Mouse (Mus musculus): Measurements from ENCODE around the gene Gm13304. TPM values are rescaled to one million over a fixed set of nuclear protein-coding genes. Genes with fewer than 3 reads are reported as not detected.
"Not testable (repeated sequence)": the region's sequence is repeated elsewhere in the genome, so short reads cannot be mapped to it uniquely, and the experiment has no call there.

Gene Gm13304
- polyA plus RNA-seq (2015; fragmentation: Nextera tagmentation; extraction: Ambion mirVana): 7.4 TPM in 1 of 2 replicates, not detected in the other

DNA sequence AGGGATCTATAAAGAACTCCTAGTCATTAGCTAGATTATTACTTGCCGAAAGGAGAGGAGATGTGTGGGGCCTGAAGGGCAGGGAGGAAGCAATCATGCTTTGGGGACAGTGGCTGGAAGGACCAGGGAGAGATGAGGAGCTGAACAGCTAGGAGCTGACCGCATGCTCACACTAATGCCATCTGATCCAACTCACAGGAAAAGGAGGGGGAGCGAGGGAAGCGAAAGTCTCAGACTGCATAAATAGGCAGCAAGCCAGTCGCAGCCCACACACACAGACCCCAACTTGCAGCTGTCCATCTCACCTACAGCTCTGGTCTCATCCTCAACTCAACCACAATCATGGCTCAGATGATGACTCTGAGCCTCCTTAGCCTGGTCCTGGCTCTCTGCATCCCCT lies at the start of gene Gm13304:
TSS of gene Gm13304 (plus strand) at position 301 of the 400 bp plus-strand sequence.
- ATAC-seq; H3K9me3 ChIP-seq (ENCODE audit: control insufficient read depth, low read length); H3K9ac ChIP-seq (ENCODE audit: low read depth, low read length); H3K27ac ChIP-seq (ENCODE audit: low read length); H3K27me3 ChIP-seq (replicated peaks; ENCODE audit: control insufficient read depth, insufficient read depth, low read length); H3K4me1 ChIP-seq (ENCODE audit: control insufficient read depth, insufficient read depth, low read length); H3K4me2 ChIP-seq (ENCODE audit: low read depth, low read length); H3K36me3 ChIP-seq (ENCODE audit: control insufficient read depth, insufficient read depth, low read length); H3K4me3 ChIP-seq (ENCODE audit: low read length): not testable (repeated sequence)
- WGBS: no CpG with 5 or more reads among the region's 5 CpGs

DNA sequence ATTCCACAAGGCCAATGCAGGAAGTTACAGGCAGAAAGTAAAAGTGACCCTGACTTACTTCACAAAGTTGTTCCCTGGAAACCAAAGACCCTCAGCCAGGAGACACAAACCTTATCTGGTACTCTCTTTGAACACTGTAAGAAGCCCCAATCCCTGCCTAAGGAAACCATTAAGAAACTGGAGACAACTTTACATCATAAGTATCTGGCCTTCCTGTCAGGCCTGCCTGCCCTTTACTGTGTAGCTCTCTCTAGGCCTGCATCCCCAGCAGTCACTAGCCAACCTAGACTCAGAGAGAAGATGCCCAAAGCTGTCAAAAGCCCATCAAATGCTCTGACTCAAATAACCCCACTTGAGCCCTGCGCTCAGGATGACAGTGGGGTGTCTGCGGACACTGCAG lies 23.7 kb upstream of the Gm13304 start, which contains the start of gene Gm3893:
TSS of gene Gm3893 (plus strand) at position 301 of the 400 bp plus-strand sequence.
- H3K27me3 ChIP-seq (replicated peaks; ENCODE audit: control insufficient read depth, insufficient read depth, low read length); H3K9me3 ChIP-seq (ENCODE audit: control insufficient read depth, low read length); ATAC-seq; H3K4me2 ChIP-seq (ENCODE audit: low read depth, low read length); H3K27ac ChIP-seq (ENCODE audit: low read length); H3K9ac ChIP-seq (ENCODE audit: low read depth, low read length); H3K36me3 ChIP-seq (ENCODE audit: control insufficient read depth, insufficient read depth, low read length); H3K4me3 ChIP-seq (ENCODE audit: low read length); H3K4me1 ChIP-seq (ENCODE audit: control insufficient read depth, insufficient read depth, low read length): not testable (repeated sequence)
- no CpG with 5 or more reads among the region's 2 CpGs for WGBS

- not testable (repeated sequence) for H3K27me3 ChIP-seq (replicated peaks; ENCODE audit: control insufficient read depth, insufficient read depth, low read length)
Observed at GRCm38 (mm10) chr4:42153136-42153535, 38.5 kb downstream of the Gm13304 start, which contains the start of gene Gm13306. Gene Gm13306 (plus strand): TSS chr4:42153436.

More at GRCm38 (mm10) chr4:42153136-42153535, 38.5 kb downstream of the Gm13304 start, which contains the start of gene Gm13306:
- not testable (repeated sequence) for H3K4me1 ChIP-seq (ENCODE audit: control insufficient read depth, insufficient read depth, low read length); H3K9ac ChIP-seq (ENCODE audit: low read depth, low read length); H3K9me3 ChIP-seq (ENCODE audit: control insufficient read depth, low read length); H3K4me2 ChIP-seq (ENCODE audit: low read depth, low read length); ATAC-seq; H3K36me3 ChIP-seq (ENCODE audit: control insufficient read depth, insufficient read depth, low read length); H3K27ac ChIP-seq (ENCODE audit: low read length); H3K4me3 ChIP-seq (ENCODE audit: low read length)
- no CpG with 5 or more reads among the region's 9 CpGs for WGBS

Other genes starting within 250 kb of the Gm13304 start
- gene Gm21541, start 211.2 kb upstream of the Gm13304 start, polyA plus RNA-seq (2015; fragmentation: Nextera tagmentation; extraction: Ambion mirVana): 15.1 and 26.9 TPM in 2 replicates
- 1.6 and 1.7 TPM in 2 replicates for gene Gm20878, start 173.2 kb upstream of the Gm13304 start, polyA plus RNA-seq (2015; fragmentation: Nextera tagmentation; extraction: Ambion mirVana)
- gene Fam205a4, start 148.8 kb upstream of the Gm13304 start, polyA plus RNA-seq (2015; fragmentation: Nextera tagmentation; extraction: Ambion mirVana): 0.15 and 0.17 TPM in 2 replicates
- not detected in 2 replicates for gene Gm21093, start 80.1 kb upstream of the Gm13304 start, polyA plus RNA-seq (2015; fragmentation: Nextera tagmentation; extraction: Ambion mirVana)
- gene Gm3893, start 23.6 kb upstream of the Gm13304 start, polyA plus RNA-seq (2015; fragmentation: Nextera tagmentation; extraction: Ambion mirVana): not detected in 2 replicates
- not detected in 2 replicates for gene Gm13306, start 38.6 kb downstream of the Gm13304 start, polyA plus RNA-seq (2015; fragmentation: Nextera tagmentation; extraction: Ambion mirVana)
- gene Gm13305, start 53.8 kb downstream of the Gm13304 start, polyA plus RNA-seq (2015; fragmentation: Nextera tagmentation; extraction: Ambion mirVana): not detected in 2 replicates
- not detected in 2 replicates for gene Gm10600, start 125.8 kb downstream of the Gm13304 start, polyA plus RNA-seq (2015; fragmentation: Nextera tagmentation; extraction: Ambion mirVana)
- gene Ccl21b, start 140.9 kb downstream of the Gm13304 start, polyA plus RNA-seq (2015; fragmentation: Nextera tagmentation; extraction: Ambion mirVana): not detected in 2 replicates
- gene Gm21953, start 179.4 kb downstream of the Gm13304 start, polyA plus RNA-seq (2015; fragmentation: Nextera tagmentation; extraction: Ambion mirVana): not detected in 2 replicates
- gene Fam205a3, start 203.5 kb downstream of the Gm13304 start, polyA plus RNA-seq (2015; fragmentation: Nextera tagmentation; extraction: Ambion mirVana): not detected in 2 replicates